Mouse (Mus musculus) kidney, postnatal 25 days (tissue): Measurements from ENCODE around the gene Chsy1.

Experiments
- DNase-seq, 2 experiments: peaks; one replicate each; pipeline ENCODE4 v3.0.0; 2021; ENCODE audit warnings: mixed read lengths in 2 of 2

The Chsy1 gene

DNA sequence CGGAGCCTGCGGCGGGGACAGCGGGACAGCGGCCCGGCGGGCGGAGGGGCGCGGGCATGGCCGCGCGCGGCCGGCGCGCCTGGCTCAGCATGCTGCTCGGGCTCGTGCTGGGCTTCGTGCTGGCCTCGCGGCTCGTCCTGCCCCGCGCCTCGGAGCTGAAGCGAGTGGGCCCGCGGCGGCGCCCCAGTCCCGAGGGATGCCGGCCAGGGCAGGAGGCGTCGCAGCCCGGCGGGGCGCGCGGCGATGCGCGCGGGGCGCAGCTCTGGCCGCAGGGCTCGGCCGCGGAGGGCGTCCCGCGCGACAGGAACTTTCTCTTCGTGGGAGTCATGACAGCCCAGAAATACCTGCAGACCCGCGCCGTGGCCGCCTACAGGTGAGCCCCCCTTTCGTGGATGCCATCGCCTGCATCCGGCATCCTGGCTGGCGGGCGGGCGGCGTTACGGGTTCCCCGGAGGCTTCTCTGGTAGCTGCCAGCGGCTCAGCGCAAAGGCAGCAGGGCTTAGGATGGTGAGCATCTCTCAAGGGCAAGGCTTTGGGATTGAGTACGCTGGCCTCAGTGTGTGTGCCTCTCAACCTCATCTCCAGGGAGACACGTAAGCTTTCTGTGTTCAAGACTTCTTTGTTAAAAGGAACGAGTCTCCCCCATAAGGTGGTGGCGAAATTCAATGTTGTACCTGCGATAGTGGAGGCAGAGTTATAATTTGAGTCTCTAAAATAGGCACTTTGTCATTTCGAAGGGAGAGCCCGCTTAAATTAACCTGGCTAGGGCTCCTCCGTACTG, 730 bp downstream of the Chsy1 start:
- DNase-seq, result peak; percentile 31 to 53

- DNase-seq, result no peak
Measured at GRCm38 (mm10) chr7:66110636-66111112, 1.4 kb downstream of the Chsy1 start.

- DNase-seq, result no peak
Measured at GRCm38 (mm10) chr7:66111211-66111610, 1.9 kb downstream of the Chsy1 start.

- DNase-seq, result no peak
Measured at GRCm38 (mm10) chr7:66113561-66113960, 4.2 kb downstream of the Chsy1 start.

GRCm38 (mm10) chr7:66115821-66116343, 6.6 kb downstream of the Chsy1 start:
- no peak for DNase-seq

DNA sequence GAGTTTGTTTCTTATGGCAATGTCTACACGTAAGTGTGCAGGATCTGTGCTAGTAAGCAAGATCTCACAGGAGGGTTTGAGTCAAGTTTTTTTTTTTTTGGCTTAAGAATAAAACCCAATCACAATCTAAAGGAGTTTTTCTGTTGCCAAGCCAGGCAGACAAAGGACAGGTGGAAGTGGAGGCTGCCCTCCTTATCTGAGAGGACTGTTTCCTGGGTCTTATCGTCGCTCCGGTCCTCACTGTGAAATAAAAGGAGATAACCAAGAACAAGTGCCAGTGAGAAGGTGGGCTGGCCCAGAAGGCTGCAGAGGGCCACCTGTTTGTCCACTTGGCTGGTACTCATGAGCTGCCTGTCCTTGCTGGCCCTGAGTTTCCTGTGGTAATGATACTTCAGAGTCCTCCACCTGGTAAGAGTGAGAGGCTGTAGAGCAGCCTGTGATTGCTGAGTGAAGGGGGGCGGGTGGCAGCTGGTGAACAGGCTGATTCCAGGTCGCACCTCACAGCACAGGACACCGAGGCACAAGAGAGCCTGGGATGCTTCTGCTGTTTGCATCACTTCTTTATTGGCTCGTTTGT, 7.7 kb downstream of the Chsy1 start:
- no peak for DNase-seq

DNA sequence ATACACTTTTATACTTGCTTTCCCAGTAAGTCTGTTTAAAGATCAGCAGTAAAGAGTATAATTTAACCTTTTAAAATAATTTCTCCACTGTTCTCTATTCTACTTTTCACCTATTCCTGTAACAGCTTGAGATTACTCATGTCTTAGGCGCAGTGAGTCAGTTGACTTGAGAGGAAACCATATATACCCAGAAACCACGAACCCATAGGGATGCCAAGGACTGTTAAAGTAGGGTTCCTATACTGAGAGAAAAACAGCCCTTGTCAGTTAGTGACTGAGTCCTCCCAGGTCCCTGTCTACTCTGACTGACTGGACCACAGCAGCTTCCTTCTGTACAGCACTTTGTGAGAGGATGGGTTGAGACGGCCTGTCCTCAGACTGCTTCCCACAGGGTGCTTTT, 8.7 kb downstream of the Chsy1 start:
- no peak for DNase-seq

- no peak for DNase-seq
Measured at GRCm38 (mm10) chr7:66118796-66119195, 9.5 kb downstream of the Chsy1 start.

- DNase-seq, result no peak
Measured at GRCm38 (mm10) chr7:66120139-66120538, 10.8 kb downstream of the Chsy1 start.

GRCm38 (mm10) chr7:66120702-66121396, 11.5 kb downstream of the Chsy1 start:
- no peak for DNase-seq

DNA sequence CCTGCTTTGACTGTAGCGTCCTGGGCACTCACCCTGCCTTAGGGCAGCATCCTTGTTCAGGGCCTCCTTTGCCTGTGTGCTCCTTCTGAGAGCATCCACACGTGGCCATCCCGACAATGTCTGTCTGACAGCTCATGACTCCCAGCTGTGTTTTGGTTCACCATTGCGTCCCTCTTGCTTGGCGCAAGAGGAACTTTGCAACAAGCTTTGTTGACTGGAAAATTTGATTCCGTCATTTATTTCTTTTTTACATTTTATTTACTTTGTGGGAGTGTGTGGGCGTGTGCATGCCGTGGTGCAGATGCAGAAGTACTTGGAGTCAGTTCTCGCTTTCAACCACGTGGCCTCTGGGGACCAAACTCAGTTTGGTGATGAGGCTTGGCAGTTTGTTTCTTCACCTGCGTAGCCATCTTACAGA, 15.2 kb downstream of the Chsy1 start:
- DNase-seq, result no peak

DNA sequence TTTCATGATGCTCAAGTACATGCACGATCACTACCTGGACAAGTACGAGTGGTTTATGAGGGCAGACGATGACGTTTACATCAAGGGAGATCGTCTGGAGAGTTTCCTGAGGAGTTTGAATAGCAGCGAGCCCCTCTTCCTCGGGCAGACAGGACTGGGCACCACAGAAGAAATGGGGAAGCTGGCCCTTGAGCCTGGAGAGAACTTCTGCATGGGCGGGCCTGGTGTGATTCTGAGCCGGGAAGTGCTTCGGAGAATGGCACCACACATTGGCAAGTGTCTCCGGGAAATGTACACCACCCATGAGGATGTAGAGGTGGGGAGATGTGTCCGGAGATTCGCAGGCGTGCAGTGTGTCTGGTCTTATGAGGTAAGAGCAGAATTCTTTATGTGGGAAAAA, 16.1 kb downstream of the Chsy1 start:
- no peak for DNase-seq

- no peak for DNase-seq
Measured at GRCm38 (mm10) chr7:66127951-66128645, 18.8 kb downstream of the Chsy1 start.

- DNase-seq, result no peak
Measured at GRCm38 (mm10) chr7:66128857-66129256, 19.5 kb downstream of the Chsy1 start.

- no peak for DNase-seq
Measured at GRCm38 (mm10) chr7:66130296-66130695, 21.0 kb downstream of the Chsy1 start.

DNA sequence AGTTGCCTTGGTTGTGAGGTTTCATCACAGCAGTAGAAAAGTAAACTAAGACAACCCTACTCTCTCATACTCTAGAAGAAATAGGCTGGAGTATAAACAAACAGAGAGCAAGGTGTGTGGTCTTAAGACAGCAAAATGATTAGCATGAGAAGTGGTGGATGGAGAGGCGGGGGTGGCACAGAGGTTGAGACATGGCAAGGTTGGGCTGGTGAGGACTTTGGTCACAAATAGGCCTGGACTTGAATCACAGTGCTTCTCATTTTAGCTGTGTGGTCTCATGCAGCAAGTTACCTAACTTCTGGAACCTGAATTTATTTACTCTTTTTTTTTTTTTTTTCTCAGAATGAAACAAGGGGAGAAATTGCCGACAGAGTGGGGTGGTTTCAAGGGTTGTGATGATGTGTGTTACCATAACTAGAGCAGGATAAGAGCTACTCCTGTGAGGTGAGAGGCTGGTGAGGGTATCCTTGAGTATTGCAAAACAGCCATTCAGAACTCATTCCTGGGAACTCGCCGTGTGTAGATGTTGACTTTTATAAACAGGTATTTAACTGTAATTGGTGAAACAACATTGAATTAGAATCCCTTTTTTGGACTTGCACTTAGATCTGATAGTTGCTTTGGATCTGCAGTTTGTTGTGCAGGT, 22.6 kb downstream of the Chsy1 start:
- DNase-seq, result no peak

GRCm38 (mm10) chr7:66134154-66134553, 24.8 kb downstream of the Chsy1 start:
- no peak for DNase-seq

- no peak for DNase-seq
Measured at GRCm38 (mm10) chr7:66135644-66136043, 26.3 kb downstream of the Chsy1 start.

DNA sequence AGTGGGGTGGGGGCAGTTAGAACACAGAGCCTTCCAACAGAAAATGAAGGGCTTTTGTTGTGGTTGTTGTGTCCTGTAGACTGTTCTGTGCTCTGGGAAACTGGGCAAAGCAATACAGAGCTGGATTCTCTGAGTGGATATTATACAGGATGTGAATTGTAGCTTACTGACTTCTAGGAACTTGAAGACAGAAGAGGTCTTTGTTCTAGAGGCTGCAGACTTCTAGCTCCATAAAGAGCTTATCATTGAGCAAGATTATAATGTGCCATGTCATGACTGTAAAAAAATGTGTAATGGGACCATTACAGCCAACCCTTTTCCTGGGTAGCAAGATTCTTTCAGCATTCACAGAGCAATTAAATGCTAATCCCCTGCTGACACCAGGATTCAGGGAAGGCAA, 26.9 kb downstream of the Chsy1 start:
- DNase-seq, result no peak

DNA sequence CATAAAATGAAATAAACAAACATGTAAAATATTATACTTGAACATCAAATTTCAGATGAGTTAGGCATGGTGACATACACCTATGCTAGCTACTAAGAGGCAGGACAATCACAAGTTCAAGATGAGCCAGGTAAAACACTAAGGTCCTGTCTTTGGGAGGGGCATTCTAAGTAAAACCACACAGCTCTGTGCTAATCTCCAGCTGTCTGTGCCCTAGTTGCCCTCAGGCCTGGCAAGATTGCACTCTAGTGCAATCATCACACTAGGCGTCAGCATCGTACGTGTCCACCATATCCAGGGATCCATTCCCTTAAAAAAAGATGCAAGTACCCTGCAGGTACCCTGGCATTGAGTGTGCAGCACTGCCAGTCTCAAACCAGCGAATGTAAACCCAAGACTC, 28.0 kb downstream of the Chsy1 start:
- DNase-seq, result no peak

DNA sequence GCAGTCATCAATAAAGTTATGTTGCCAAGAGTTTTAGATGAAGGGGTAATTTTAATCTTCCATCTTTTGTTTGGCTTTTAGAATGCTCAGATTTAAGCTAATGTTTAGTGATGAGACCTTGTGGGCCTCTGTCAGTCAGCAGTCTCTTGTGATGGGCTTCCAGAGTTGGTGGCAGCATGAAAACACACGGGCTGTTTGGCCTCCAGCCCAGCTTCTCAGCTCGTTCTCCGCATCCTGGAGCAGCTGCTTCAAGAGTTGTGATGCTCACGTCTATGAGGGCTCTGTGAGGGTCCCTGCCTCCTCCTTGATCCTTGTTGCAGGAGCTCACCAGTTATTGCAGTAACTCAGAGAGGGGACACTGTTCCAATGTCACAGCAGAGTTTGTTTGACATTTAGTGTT, 29.0 kb downstream of the Chsy1 start:
- no peak for DNase-seq

GRCm38 (mm10) chr7:66138878-66139277, 29.6 kb downstream of the Chsy1 start:
- no peak for DNase-seq

DNA sequence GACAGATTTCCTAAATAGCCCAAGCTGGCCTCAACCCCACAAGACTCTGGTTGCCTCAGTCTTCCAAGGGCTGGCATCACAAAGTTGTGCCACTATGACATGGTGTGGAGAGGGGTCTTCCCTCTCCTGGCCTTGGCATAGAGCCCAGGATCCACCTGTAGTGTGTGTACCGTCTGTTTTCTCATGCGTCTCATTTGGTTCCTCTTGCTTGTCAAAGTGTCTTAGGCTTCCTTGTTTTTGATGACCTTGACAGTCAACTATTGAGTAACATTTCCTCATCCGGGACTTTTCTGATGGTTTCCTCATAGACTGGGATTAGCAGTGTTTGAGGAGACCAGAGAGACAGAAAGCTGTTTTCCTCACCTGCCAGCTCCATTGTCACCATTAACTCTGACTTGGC, 30.8 kb downstream of the Chsy1 start:
- DNase-seq, result no peak
